Comparison of ENCODE assay signal across 11 mouse cellular contexts in genomic region chr5:140616110-140616503, GRCm38 (mm10). TPM values are rescaled to one million over a fixed set of nuclear protein-coding genes. Genes with fewer than 3 reads are reported as not detected.
DNase-seq lines count a peak whose midpoint lies in the region; ATAC-seq and TF ChIP-seq lines count a peak whose summit lies in the region.
"Had no signal": no experiment of that assay in that cellular context is flagged by ENCODE, and none has a peak within 500 bp of the region (broad histone marks: within the 10 kb centered on the region; RNA-seq: fewer than 3 reads in every experiment).

No protein-coding gene starts in this region.

- no peak overlapping the region for H3K9ac ChIP-seq in midbrain, embryonic 16.5 days (ENCODE audit: low read depth, low read length)
- no peak overlapping the region for H3K9ac ChIP-seq in hindbrain, postnatal 0 days (replicated peaks; ENCODE audit: low read length)

- no peak for ATAC-seq in midbrain, embryonic 16.5 days
- no peak for ATAC-seq in hindbrain, postnatal 0 days
- ATAC-seq: Patski had no signal

- TF ChIP-seq CTCF in hindbrain, postnatal 0 days (IDR thresholded peaks at IDR 0.05; ENCODE audit: low read depth): no peak

- H3K27ac ChIP-seq in midbrain, embryonic 10.5 days (replicated peaks): peak overlapping the region; percentile 69
- H3K27ac ChIP-seq in midbrain, embryonic 16.5 days (ENCODE audit: low read length): no peak overlapping the region
- H3K27ac ChIP-seq in brown adipose tissue, adult 24 weeks (replicated peaks; ENCODE audit: low read depth, low read length): peak overlapping the region; percentile 78
- peak overlapping the region; percentile 38; the same call in 1 of the 2 replicates for H3K27ac ChIP-seq in hindbrain, postnatal 0 days
- H3K27ac ChIP-seq: kidney, postnatal 0 days had no signal

- DNase-seq in midbrain, embryonic 10.5 days (ENCODE audit: low spot score): no peak
- DNase-seq in hindbrain, postnatal 0 days (ENCODE audit: low spot score): no peak
- DNase-seq in retina, embryonic 14.5 days (ENCODE audit: low spot score): no peak
- DNase-seq in frontal cortex, adult 2 months (ENCODE audit: extremely low spot score in 1 of 2, low spot score in 1 of 2): no peak
- DNase-seq: gastrocnemius, postnatal 25 days had no signal

- H3K36me3 ChIP-seq in midbrain, embryonic 10.5 days: peaks cover 65% of the 10 kb centered on the region
- no peaks in the 10 kb centered on the region for H3K36me3 ChIP-seq in midbrain, embryonic 16.5 days (ENCODE audit: control insufficient read depth, insufficient read depth, low read length)
- 0 out of 2 replicates have a peak, but pooled peaks cover 5% of the 10 kb centered on the region for H3K36me3 ChIP-seq in hindbrain, postnatal 0 days (ENCODE audit: insufficient read depth, low read length)
- peaks cover 60% of the 10 kb centered on the region for H3K36me3 ChIP-seq in megakaryocyte, embryonic 14.5 days (replicated peaks; ENCODE audit: low read length)

- 86% methylated on average over 6 of the region's 6 CpGs for WGBS in midbrain, embryonic 10.5 days
- WGBS in midbrain, embryonic 16.5 days: 86% methylated on average over 6 of the region's 6 CpGs
- WGBS in hindbrain, postnatal 0 days: 64% methylated on average over 6 of the region's 6 CpGs

- no peaks in the 10 kb centered on the region for H3K9me3 ChIP-seq in midbrain, embryonic 10.5 days (replicated peaks)
- no peaks in the 10 kb centered on the region for H3K9me3 ChIP-seq in midbrain, embryonic 16.5 days (replicated peaks; ENCODE audit: control insufficient read depth, low read length, poor library complexity, severe bottlenecking)
- no peaks in the 10 kb centered on the region for H3K9me3 ChIP-seq in hindbrain, postnatal 0 days (ENCODE audit: low read length)
- no peaks in the 10 kb centered on the region for H3K9me3 ChIP-seq in megakaryocyte, embryonic 14.5 days

- H3K27me3 ChIP-seq in midbrain, embryonic 10.5 days (ENCODE audit: low read depth, poor library complexity, severe bottlenecking): peaks cover 19% of the 10 kb centered on the region
- H3K27me3 ChIP-seq in midbrain, embryonic 16.5 days (ENCODE audit: control insufficient read depth, insufficient read depth, low read depth, low read length): no peaks in the 10 kb centered on the region
- H3K27me3 ChIP-seq in hindbrain, postnatal 0 days (ENCODE audit: insufficient read depth, low read length): no peaks in the 10 kb centered on the region
- H3K27me3 ChIP-seq in megakaryocyte, embryonic 14.5 days (replicated peaks): no peaks in the 10 kb centered on the region
- H3K27me3 ChIP-seq: Patski had no signal

- H3K4me1 ChIP-seq in midbrain, embryonic 10.5 days: peaks cover 48% of the 10 kb centered on the region
- peaks cover 14% of the 10 kb centered on the region for H3K4me1 ChIP-seq in midbrain, embryonic 16.5 days (ENCODE audit: control insufficient read depth, insufficient read depth, low read length)
- H3K4me1 ChIP-seq in brown adipose tissue, adult 24 weeks (ENCODE audit: control insufficient read depth, insufficient read depth, insufficient read length, low read length): peaks cover 9% of the 10 kb centered on the region
- H3K4me1 ChIP-seq in hindbrain, postnatal 0 days (ENCODE audit: insufficient read depth, low read length): peaks cover 3% of the 10 kb centered on the region; the same call in 1 of the 2 replicates
- H3K4me1 ChIP-seq in megakaryocyte, embryonic 14.5 days: peaks cover 78% of the 10 kb centered on the region

- no peak overlapping the region for H3K4me3 ChIP-seq in midbrain, embryonic 10.5 days
- H3K4me3 ChIP-seq in midbrain, embryonic 16.5 days (ENCODE audit: low read depth, low read length): no peak overlapping the region
- H3K4me3 ChIP-seq in brown adipose tissue, adult 24 weeks (ENCODE audit: insufficient read depth, low read depth, low read length): no peak overlapping the region
- H3K4me3 ChIP-seq in hindbrain, postnatal 0 days (ENCODE audit: low read length): no peak overlapping the region
- peak overlapping the region; percentile 51 for H3K4me3 ChIP-seq in megakaryocyte, embryonic 14.5 days (replicated peaks)

- H3K4me2 ChIP-seq in midbrain, embryonic 16.5 days (ENCODE audit: low read length): no peak overlapping the region
- no peak overlapping the region for H3K4me2 ChIP-seq in hindbrain, postnatal 0 days (ENCODE audit: low read depth, low read length)

RNA-seq across cellular contexts. Expression of gene Lfng, which starts 9.0 kb away (rescaled TPM):
- polyA plus RNA-seq in midbrain, embryonic 10.5 days (2016; fragmentation: Nextera tagmentation; extraction: Ambion mirVana): 43.7 and 50.8 TPM in 2 replicates
- polyA plus RNA-seq in midbrain, embryonic 16.5 days (2015; fragmentation: Nextera tagmentation; extraction: Ambion mirVana): 18.4 and 23.1 TPM in 2 replicates
- 4.6 and 29.0 TPM in 2 replicates for polyA plus RNA-seq in brown adipose tissue, adult 24 weeks (2012; ENCODE audit: insufficient read depth, insufficient read length, missing spikeins)
- 81.4 and 112 TPM in 2 replicates for total RNA-seq in hindbrain, postnatal 0 days (2014; rRNA removed)
- polyA plus RNA-seq in hindbrain, postnatal 0 days (2015; fragmentation: Nextera tagmentation; extraction: Ambion mirVana): 29.7 and 35.1 TPM in 2 replicates
- 7.3 and 31.9 TPM in 2 replicates for polyA plus RNA-seq in megakaryocyte, embryonic 14.5 days (2012; ENCODE audit: insufficient read depth, low replicate concordance)
- polyA plus RNA-seq in frontal cortex, adult 2 months (2012; rRNA removed): 28.7 and 36.2 TPM in 2 replicates

RNA-seq across cellular contexts. Expression of gene Ttyh3, which starts 32.7 kb away (rescaled TPM):
- polyA plus RNA-seq in midbrain, embryonic 10.5 days (2016; fragmentation: Nextera tagmentation; extraction: Ambion mirVana): 28.6 and 36.2 TPM in 2 replicates
- 56.0 and 61.5 TPM in 2 replicates for polyA plus RNA-seq in midbrain, embryonic 16.5 days (2015; fragmentation: Nextera tagmentation; extraction: Ambion mirVana)
- polyA plus RNA-seq in brown adipose tissue, adult 24 weeks (2012; ENCODE audit: insufficient read depth, insufficient read length, missing spikeins): 4.8 and 5.2 TPM in 2 replicates
- 253 and 260 TPM in 2 replicates for total RNA-seq in hindbrain, postnatal 0 days (2014; rRNA removed)
- polyA plus RNA-seq in hindbrain, postnatal 0 days (2015; fragmentation: Nextera tagmentation; extraction: Ambion mirVana): 53.5 and 60.3 TPM in 2 replicates
- polyA plus RNA-seq in megakaryocyte, embryonic 14.5 days (2012; ENCODE audit: insufficient read depth, low replicate concordance): 302 and 455 TPM in 2 replicates
- 137 and 141 TPM in 2 replicates for polyA plus RNA-seq in frontal cortex, adult 2 months (2012; rRNA removed)

RNA-seq across cellular contexts. Expression of gene Grifin, which starts 51.2 kb away (rescaled TPM):
- 0.62 and 0.63 TPM in 2 replicates for polyA plus RNA-seq in midbrain, embryonic 10.5 days (2016; fragmentation: Nextera tagmentation; extraction: Ambion mirVana)
- polyA plus RNA-seq in midbrain, embryonic 16.5 days (2015; fragmentation: Nextera tagmentation; extraction: Ambion mirVana): 0.43 TPM in 1 of 2 replicates, not detected in the other
- polyA plus RNA-seq in brown adipose tissue, adult 24 weeks (2012; ENCODE audit: insufficient read depth, insufficient read length, missing spikeins): not detected in 2 replicates
- not detected in 2 replicates for total RNA-seq in hindbrain, postnatal 0 days (2014; rRNA removed)
- polyA plus RNA-seq in hindbrain, postnatal 0 days (2015; fragmentation: Nextera tagmentation; extraction: Ambion mirVana): 0.25 and 0.32 TPM in 2 replicates
- polyA plus RNA-seq in megakaryocyte, embryonic 14.5 days (2012; ENCODE audit: insufficient read depth, low replicate concordance): 0.77 TPM in 1 of 2 replicates, not detected in the other
- 0.21 and 0.34 TPM in 2 replicates for polyA plus RNA-seq in frontal cortex, adult 2 months (2012; rRNA removed)
- total RNA-seq: gastrocnemius, postnatal 25 days; left cerebral cortex, postnatal 14 days had no signal
- polyA plus RNA-seq: kidney, postnatal 0 days had no signal
